Mouse (Mus musculus) limb, embryonic 12.5 days (tissue): ENCODE results near the gene Slc12a7. TPM values are rescaled to one million over a fixed set of nuclear protein-coding genes. Genes with fewer than 3 reads are reported as not detected.
"Not testable (repeated sequence)": the region's sequence is repeated elsewhere in the genome, so short reads cannot be mapped to it uniquely, and the experiment has no call there.

Experiments used
- ATAC-seq: fragments of 200-750 bp; cut with Nextera tagmentation; 2 replicates; pipeline ENCODE4 v1.8.0; 2017; ENCODE audit warnings: low read depth, moderate TSS enrichment; ENCODE audit not compliant: insufficient number of reproducible peaks, insufficient read depth, low FRiP score, low TSS enrichment
- H3K27ac ChIP-seq: fragments of 300-500 bp; sonication (generic); 2 replicates; pipeline ENCODE4 v1.5.1; 2016; ENCODE audit warnings: mild to moderate bottlenecking, moderate library complexity
- H3K27me3 ChIP-seq: fragments of 300-500 bp; sonication (generic); 2 replicates; pipeline ENCODE4 v1.6.1; 2016; ENCODE audit warnings: mild to moderate bottlenecking, moderate library complexity
- H3K36me3 ChIP-seq: fragments of 300-500 bp; sonication (generic); 2 replicates; pipeline ENCODE4 v1.6.1; 2016; ENCODE audit warnings: mild to moderate bottlenecking, moderate library complexity
- H3K4me1 ChIP-seq: fragments of 300-500 bp; sonication (generic); replicated peaks from 2 replicates; pipeline ENCODE4 v1.6.1; 2016
- H3K4me2 ChIP-seq: fragments of 300-500 bp; sonication (generic); 2 replicates; pipeline ENCODE4 v1.6.1; 2016; ENCODE audit warnings: mild to moderate bottlenecking, moderate library complexity
- H3K4me3 ChIP-seq: fragments of 300-500 bp; sonication (generic); replicated peaks from 2 replicates; pipeline ENCODE4 v1.5.1; 2016; ENCODE audit warnings: mild to moderate bottlenecking
- H3K9ac ChIP-seq: fragments of 300-500 bp; sonication (generic); replicated peaks from 2 replicates; pipeline ENCODE4 v1.6.1; 2016; ENCODE audit warnings: mild to moderate bottlenecking, moderate library complexity
- H3K9me3 ChIP-seq: fragments of 300-500 bp; sonication (generic); 2 replicates; pipeline ENCODE4 v1.6.1; 2016; ENCODE audit warnings: mild to moderate bottlenecking, moderate library complexity
- WGBS: fragments of 180-500 bp; shearing (Covaris S2); methylation state at CpG from one replicate; pipeline ENCODE4 v1.1.7; 2016; 5-methylcytosine and 5-hydroxymethylcytosine counted together
- polyA plus RNA-seq: library from polyadenylated mRNA; unstranded; fragments of >200 nt; fragmentation: Nextera tagmentation; extraction: Ambion mirVana; gene quantifications from 2 replicates; pipeline ENCODE4 v1.2.1, GENCODE M21; 2016

Slc12a7 gene
- polyA plus RNA-seq, 1 experiment from 2014 or later, result 42.7 TPM

DNA sequence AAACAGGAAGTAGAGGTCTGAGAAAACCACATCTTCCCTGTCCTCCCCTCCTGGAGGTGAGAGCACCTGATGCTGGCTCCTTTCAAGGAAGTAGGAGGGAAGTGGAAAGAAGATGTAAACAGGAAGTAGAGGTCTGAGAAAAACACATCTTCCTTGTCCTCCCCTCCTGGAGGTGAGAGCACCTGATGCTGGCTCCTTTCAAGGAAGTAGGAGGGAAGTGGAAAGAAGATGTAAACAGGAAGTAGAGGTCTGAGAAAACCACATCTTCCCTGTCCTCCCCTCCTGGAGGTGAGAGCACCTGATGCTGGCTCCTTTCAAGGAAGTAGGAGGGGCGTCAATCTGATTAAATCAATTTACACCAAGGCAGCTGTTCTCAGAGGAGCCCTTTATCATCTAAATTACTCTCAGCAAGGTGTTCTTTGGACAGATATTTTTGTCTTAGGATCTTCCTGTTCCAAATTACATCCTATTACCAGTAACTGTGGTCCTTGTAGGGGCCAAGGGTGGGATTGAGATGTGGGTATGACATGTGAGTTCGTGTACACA lies 7.6 kb downstream of the Slc12a7 start:
- not testable (repeated sequence) for H3K4me3 ChIP-seq, H3K27me3 ChIP-seq, H3K4me2 ChIP-seq, ATAC-seq, H3K9ac ChIP-seq, H3K4me1 ChIP-seq, H3K36me3 ChIP-seq, H3K9me3 ChIP-seq, H3K27ac ChIP-seq
- 37% methylated on average over 2 of the region's 2 CpGs for WGBS

DNA sequence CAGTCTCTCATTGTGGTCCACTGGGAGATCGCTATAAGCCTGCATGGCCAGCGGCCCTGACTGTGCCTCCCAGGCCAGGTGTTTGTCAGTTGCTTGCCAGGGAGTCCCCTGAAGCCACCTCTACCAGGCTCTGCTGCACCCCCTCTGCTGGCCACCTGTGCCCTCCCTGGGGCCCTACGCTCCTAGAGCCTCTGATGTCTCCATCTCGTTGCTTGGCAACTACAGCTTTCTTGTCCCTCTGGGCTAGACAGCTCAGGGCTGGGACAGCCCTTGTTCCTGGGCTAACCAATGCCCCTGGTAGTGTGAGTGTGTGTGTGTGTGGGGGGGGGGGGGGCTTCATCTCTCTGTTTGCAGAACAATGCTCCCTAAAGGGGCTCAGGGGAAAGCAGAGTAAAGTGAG lies 10.1 kb downstream of the Slc12a7 start:
- no peaks in the 10 kb centered on the region for H3K9me3 ChIP-seq
- no peak overlapping the region for H3K4me2 ChIP-seq
- no peak overlapping the region for H3K9ac ChIP-seq
- H3K4me3 ChIP-seq, result no peak overlapping the region
- 0 out of 2 replicates have a peak, but pooled peaks have one; percentile 37 for ATAC-seq
- H3K27ac ChIP-seq, result no peak overlapping the region
- peaks cover 7% of the 10 kb centered on the region; the same call in 1 of the 2 replicates for H3K27me3 ChIP-seq
- H3K36me3 ChIP-seq, result no peaks in the 10 kb centered on the region
- H3K4me1 ChIP-seq, result peaks cover 7% of the 10 kb centered on the region
- WGBS, result 47% methylated on average over 4 of the region's 4 CpGs

DNA sequence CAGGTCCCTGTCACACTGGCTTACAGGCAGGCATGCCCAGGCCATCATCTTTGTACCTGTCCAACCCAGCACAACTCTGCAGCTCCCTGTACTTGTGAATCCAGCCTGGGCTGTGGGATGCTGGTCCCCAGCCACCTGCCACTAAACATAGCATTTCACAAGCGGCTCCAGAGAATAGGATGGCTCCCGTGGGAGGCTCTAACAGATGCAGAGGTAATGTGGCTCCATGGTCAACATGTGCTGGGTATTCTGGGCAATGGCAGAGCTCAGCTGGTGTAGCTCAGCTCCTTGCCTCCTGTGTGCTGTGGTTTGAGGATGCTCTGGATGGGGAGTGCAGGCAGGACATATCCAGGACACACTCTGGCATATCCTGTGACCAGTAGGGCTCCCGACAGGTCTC lies 10.8 kb downstream of the Slc12a7 start:
- no peak overlapping the region for H3K4me2 ChIP-seq
- H3K9ac ChIP-seq, result no peak overlapping the region
- no peak overlapping the region for H3K4me3 ChIP-seq
- peaks cover 13% of the 10 kb centered on the region for H3K4me1 ChIP-seq
- H3K27ac ChIP-seq, result no peak overlapping the region
- H3K36me3 ChIP-seq, result no peaks in the 10 kb centered on the region
- WGBS, result 79% methylated on average over 3 of the region's 3 CpGs
- ATAC-seq, result no peak; the same call in 1 of the 2 replicates
- H3K9me3 ChIP-seq, result no peaks in the 10 kb centered on the region
- H3K27me3 ChIP-seq, result peaks cover 7% of the 10 kb centered on the region; the same call in 1 of the 2 replicates

DNA sequence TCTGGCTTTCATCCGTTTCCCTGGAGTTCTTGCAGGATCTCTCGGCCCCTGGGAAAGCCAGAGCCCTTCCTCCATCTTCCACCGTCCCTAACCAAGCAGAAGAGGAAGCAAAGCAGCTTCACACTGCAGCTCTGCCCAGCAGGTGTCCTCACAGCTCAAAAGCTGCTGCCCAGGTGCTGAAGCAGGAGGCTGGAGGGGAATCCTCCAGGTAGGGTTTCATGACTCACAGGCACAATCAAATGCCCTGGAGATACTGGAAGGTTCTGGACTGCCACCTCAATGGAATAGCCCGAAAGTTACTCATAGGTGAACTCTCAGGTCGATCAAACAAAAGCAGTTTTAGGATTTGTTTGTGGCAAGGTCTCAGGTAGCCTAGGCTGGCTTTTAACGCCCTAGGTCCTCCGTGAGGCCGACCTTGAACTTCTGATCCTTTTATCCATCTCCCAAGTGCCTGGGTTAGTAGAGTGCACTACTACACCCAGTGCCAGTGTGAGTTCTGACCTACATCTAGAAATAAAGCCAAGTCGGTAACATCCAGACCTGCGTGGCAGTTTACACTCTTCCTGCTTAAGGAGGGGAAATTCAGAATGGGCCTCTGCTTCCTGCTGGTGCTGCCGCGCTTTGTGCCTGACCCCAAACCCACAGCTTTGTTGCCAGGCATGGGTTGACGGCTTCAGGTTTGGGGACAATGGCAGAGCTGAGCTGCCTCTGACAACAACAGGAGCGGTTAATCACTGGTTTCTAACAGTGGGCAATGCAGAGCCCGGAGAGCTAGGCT lies 16.0 kb downstream of the Slc12a7 start:
- no peak overlapping the region for H3K27ac ChIP-seq
- H3K4me3 ChIP-seq, result no peak overlapping the region
- no peaks in the 10 kb centered on the region for H3K9me3 ChIP-seq
- peaks cover 32% of the 10 kb centered on the region for H3K4me1 ChIP-seq
- no peak overlapping the region for H3K4me2 ChIP-seq
- H3K36me3 ChIP-seq, result no peaks in the 10 kb centered on the region
- WGBS, result 42% methylated on average over 15 of the region's 15 CpGs
- no peak overlapping the region for H3K9ac ChIP-seq
- 0 out of 2 replicates have a peak, but pooled peaks cover 1% of the 10 kb centered on the region for H3K27me3 ChIP-seq
- ATAC-seq, result no peak

DNA sequence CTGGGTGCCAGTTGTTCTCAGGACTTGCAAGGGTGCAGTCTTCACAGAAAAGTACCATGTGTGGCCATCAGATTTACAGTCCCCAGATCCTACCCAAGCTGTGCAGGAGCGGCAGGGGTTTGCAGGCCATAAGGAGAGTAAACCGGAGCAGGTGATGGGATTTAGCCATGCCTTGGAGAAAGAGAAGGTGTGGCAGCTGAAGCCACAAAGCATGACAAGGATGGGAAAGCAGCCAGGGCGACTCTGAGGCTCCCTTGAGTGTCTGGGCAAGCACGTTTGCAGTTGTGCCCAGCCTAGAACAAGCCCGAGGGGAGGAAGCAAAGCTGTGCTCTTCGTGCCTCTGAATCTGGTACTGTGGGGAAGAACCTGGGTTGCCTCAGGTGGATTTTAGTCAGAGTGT lies 17.5 kb downstream of the Slc12a7 start:
- WGBS, result 59% methylated on average over 6 of the region's 6 CpGs
- Histone ChIP-seq H3K4me2 (no peak overlapping the region), H3K9ac (no peak overlapping the region), H3K4me3 (no peak overlapping the region), H3K27me3 (no peaks in the 10 kb centered on the region), H3K36me3 (no peaks in the 10 kb centered on the region), H3K27ac (no peak overlapping the region), H3K4me1 (peaks cover 32% of the 10 kb centered on the region), H3K9me3 (no peaks in the 10 kb centered on the region)
- ATAC-seq, result no peak

DNA sequence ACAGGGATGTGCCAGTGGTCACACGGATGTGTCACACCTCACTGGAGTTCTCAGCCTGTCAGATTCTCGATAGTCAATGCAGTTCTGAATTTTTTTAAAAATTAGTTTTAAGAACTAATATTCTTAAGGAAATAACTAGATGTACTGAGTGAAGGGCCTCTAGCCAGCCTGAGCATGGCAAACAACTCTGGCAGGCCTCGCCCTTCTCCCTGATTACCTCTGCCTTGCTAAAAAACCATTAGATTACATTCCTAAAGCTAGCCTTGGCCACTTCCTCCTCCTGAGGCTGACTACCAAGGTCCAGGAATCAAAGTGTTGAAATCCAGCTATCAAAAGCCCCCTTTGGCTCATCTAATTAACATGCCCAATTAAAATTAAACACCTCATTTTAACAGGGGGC lies 18.4 kb downstream of the Slc12a7 start:
- WGBS, result 93% methylated on average over 3 of the region's 3 CpGs
- ATAC-seq, result no peak
- no peak overlapping the region for H3K4me3 ChIP-seq
- no peaks in the 10 kb centered on the region for H3K9me3 ChIP-seq
- H3K4me2 ChIP-seq, result no peak overlapping the region
- H3K9ac ChIP-seq, result no peak overlapping the region
- peaks cover 32% of the 10 kb centered on the region for H3K4me1 ChIP-seq
- no peaks in the 10 kb centered on the region for H3K36me3 ChIP-seq
- H3K27ac ChIP-seq, result no peak overlapping the region
- H3K27me3 ChIP-seq, result no peaks in the 10 kb centered on the region

DNA sequence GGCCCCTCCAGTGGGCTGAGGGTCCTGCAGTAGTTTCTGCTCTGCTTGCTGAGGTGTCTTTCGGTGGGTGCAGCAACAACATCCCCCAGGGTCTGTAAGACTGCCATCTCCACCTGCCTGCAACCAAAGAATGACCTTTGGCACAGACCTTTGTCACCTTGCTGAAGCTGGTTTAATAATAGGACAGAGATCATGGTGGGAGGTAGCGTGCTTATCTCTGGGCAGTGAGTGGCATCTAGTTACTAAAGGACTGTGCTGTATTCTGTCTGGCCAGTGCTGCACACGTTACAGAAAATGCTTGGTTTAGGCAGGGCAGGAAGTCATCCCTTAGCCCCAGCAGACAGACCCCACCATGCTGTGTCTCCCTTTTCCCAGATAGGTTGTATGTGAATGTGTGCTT lies 22.9 kb downstream of the Slc12a7 start:
- no peaks in the 10 kb centered on the region for H3K36me3 ChIP-seq

DNA sequence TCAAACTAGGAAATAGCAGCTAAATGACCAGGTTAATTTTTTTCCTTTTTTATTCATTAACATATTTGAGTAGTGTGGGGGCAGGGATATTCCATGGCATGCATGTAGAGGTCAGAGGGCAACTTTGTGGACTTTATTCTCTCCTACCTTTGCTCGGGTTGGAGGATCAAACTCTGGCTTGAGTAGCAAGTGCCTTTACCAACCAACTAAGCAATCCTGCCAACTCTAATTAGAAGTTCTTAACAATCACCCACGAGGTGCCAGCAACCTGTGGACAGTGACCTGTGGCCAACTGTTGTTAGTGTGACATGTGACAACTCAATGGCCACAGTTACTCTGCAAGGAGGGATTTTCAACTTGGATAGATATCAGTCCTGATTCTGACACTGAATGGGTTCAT lies 24.0 kb downstream of the Slc12a7 start:
- Histone ChIP-seq H3K4me2 (no peak overlapping the region), H3K27ac (no peak overlapping the region), H3K27me3 (no peaks in the 10 kb centered on the region), H3K4me3 (no peak overlapping the region), H3K9ac (no peak overlapping the region), H3K4me1 (peaks cover 4% of the 10 kb centered on the region), H3K9me3 (no peaks in the 10 kb centered on the region), H3K36me3 (no peaks in the 10 kb centered on the region)
- ATAC-seq, result no peak
- WGBS, result 68% methylated on average over 2 of the region's 2 CpGs

More for the DNA sequence above, 22.9 kb downstream of the Slc12a7 start:
- H3K27me3 ChIP-seq, result no peaks in the 10 kb centered on the region
- 73% methylated on average over 3 of the region's 3 CpGs for WGBS
- no peak overlapping the region for H3K4me3 ChIP-seq
- H3K9me3 ChIP-seq, result no peaks in the 10 kb centered on the region
- H3K9ac ChIP-seq, result no peak overlapping the region
- no peak for ATAC-seq
- H3K4me1 ChIP-seq, result peaks cover 11% of the 10 kb centered on the region
- H3K27ac ChIP-seq, result no peak overlapping the region
- H3K4me2 ChIP-seq, result no peak overlapping the region

DNA sequence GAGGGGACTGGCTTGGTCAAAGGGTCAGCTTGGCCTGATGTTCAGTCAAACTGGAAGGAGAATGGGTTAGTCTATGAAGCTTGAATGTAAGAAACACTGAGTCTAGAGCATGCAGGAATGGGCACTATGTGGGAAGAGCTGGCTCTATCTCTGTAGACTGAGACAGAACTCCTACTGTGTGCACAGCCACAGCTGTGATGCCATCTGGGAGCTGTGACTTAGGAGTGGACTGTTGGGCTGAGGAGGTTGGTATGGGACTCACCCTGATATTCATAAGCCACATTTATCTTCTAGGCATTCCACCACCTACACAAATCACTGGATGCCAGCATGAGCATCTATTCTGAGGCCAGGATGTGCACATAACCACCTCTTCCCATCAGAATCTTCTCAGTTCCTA lies 24.5 kb downstream of the Slc12a7 start:
- Histone ChIP-seq H3K4me3 (no peak overlapping the region), H3K4me2 (no peak overlapping the region), H3K9ac (no peak overlapping the region), H3K9me3 (no peaks in the 10 kb centered on the region), H3K27ac (no peak overlapping the region), H3K27me3 (no peaks in the 10 kb centered on the region), H3K36me3 (no peaks in the 10 kb centered on the region), H3K4me1 (no peaks in the 10 kb centered on the region; the same call in 1 of the 2 replicates)
- ATAC-seq, result no peak

DNA sequence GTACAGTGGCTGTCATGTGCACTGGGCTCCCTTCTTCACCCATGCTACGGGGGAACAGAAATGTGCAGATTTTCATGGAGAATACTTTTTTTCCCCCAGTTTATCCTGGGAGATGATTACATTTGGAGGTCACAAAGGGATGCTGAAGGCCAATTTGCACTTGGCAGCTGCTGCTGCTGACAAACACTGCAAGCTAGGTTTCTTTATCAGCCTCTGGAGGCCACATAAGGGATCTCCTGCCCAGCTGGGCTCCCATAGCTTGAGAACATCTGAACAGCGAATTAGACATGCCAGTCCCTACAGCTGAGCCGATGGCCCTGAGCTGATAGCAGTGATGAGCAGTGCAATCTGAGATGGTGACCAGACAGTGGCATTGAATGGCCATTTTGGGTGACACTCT lies 26.7 kb downstream of the Slc12a7 start:
- WGBS, result 83% methylated on average over 3 of the region's 3 CpGs

DNA sequence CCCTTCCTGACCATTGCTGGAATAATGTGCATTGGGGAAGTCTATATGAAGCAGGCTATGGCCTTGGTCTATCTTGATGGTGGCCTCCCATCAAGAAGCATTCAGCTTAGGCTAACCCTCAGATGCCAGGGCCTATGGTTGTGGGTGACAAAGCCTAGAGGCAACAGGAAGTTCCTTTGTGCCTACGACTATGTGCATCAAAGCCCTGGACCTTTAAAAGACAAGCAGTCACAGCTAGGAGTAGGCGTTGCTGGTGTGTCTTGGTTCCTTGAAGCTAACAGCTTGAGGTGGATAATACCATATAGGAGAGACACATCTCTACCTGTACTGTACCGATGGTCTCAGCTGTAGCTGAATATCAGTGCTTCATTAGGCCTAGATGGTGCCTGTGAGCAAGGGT lies 27.2 kb downstream of the Slc12a7 start:
- Histone ChIP-seq H3K4me1 (peaks cover 10% of the 10 kb centered on the region), H3K4me2 (no peak overlapping the region)
- WGBS, result 86% methylated on average over 3 of the region's 3 CpGs

More for the DNA sequence above, 26.7 kb downstream of the Slc12a7 start:
- Histone ChIP-seq H3K36me3 (no peaks in the 10 kb centered on the region), H3K4me3 (no peak overlapping the region), H3K9ac (no peak overlapping the region), H3K27ac (no peak overlapping the region), H3K9me3 (no peaks in the 10 kb centered on the region), H3K27me3 (no peaks in the 10 kb centered on the region), H3K4me1 (peaks cover 5% of the 10 kb centered on the region; the same call in 1 of the 2 replicates), H3K4me2 (no peak overlapping the region)
- no peak for ATAC-seq

More for the DNA sequence above, 27.2 kb downstream of the Slc12a7 start:
- Histone ChIP-seq H3K4me3 (no peak overlapping the region), H3K27ac (no peak overlapping the region), H3K36me3 (no peaks in the 10 kb centered on the region), H3K27me3 (no peaks in the 10 kb centered on the region), H3K9me3 (no peaks in the 10 kb centered on the region), H3K9ac (no peak overlapping the region)
- no peak for ATAC-seq
